Comparison of ENCODE assay signal across 8 mouse cellular contexts in genomic region chr4:135828491-135828890, GRCm38 (mm10). TPM values are rescaled to one million over a fixed set of nuclear protein-coding genes. Genes with fewer than 3 reads are reported as not detected.
A peak's percentile ranks its signal among the peaks of the same experiment; 100 is the strongest.
DNase-seq lines count a peak whose midpoint lies in the region; ATAC-seq lines count a peak whose summit lies in the region.

No protein-coding gene starts in this region.

- H3K4me3 ChIP-seq in hindbrain, embryonic 12.5 days, result no peak overlapping the region
- no peak overlapping the region for H3K4me3 ChIP-seq in stomach, embryonic 14.5 days (ENCODE audit: low read depth, low read length)

- H3K27ac ChIP-seq in hindbrain, embryonic 12.5 days, result peak overlapping the region; percentile 72
- peak overlapping the region; percentile 91 for H3K27ac ChIP-seq in stomach, embryonic 14.5 days (ENCODE audit: low read length)

- no peaks in the 10 kb centered on the region for H3K27me3 ChIP-seq in hindbrain, embryonic 12.5 days
- no peaks in the 10 kb centered on the region for H3K27me3 ChIP-seq in stomach, embryonic 14.5 days (ENCODE audit: control insufficient read depth, insufficient read depth, low read length)

- WGBS in hindbrain, embryonic 12.5 days, result 25% methylated on average over 11 of the region's 11 CpGs
- 10% methylated on average over 11 of the region's 11 CpGs for WGBS in stomach, embryonic 14.5 days

- no peak for ATAC-seq in hindbrain, embryonic 12.5 days (ENCODE audit: low FRiP score)
- peak; percentile 76; the same call in 1 of the 2 replicates for ATAC-seq in stomach, embryonic 14.5 days (ENCODE audit: insufficient number of reproducible peaks, insufficient read depth, low FRiP score, low read depth)
- ATAC-seq in erythroblast, adult 5-6 weeks (replicated peaks; ENCODE audit: low FRiP score, poor library complexity, severe bottlenecking), result no peak

- H3K9me3 ChIP-seq in hindbrain, embryonic 12.5 days (replicated peaks), result no peaks in the 10 kb centered on the region
- no peaks in the 10 kb centered on the region for H3K9me3 ChIP-seq in stomach, embryonic 14.5 days (ENCODE audit: control insufficient read depth, low read depth, low read length)

- H3K4me1 ChIP-seq in hindbrain, embryonic 12.5 days, result peaks cover 12% of the 10 kb centered on the region
- peaks cover 22% of the 10 kb centered on the region; the same call in 1 of the 2 replicates for H3K4me1 ChIP-seq in stomach, embryonic 14.5 days (ENCODE audit: control insufficient read depth, insufficient read depth, low read length)

- H3K4me2 ChIP-seq in hindbrain, embryonic 12.5 days (replicated peaks), result 0 out of 2 replicates have a peak overlapping the region, but pooled peaks have one; percentile 0
- peak overlapping the region; percentile 18; the same call in 1 of the 2 replicates for H3K4me2 ChIP-seq in stomach, embryonic 14.5 days (replicated peaks; ENCODE audit: low read depth, low read length)

- no peak overlapping the region for H3K9ac ChIP-seq in hindbrain, embryonic 12.5 days
- H3K9ac ChIP-seq in stomach, embryonic 14.5 days (replicated peaks; ENCODE audit: low read depth, low read length), result no peak overlapping the region

- no peaks in the 10 kb centered on the region for H3K36me3 ChIP-seq in hindbrain, embryonic 12.5 days
- H3K36me3 ChIP-seq in stomach, embryonic 14.5 days (ENCODE audit: control insufficient read depth, insufficient read depth, low read length), result no peaks in the 10 kb centered on the region

- peak; percentile 67 for DNase-seq in ES-CJ7 (ENCODE audit: low read depth, low spot score)
- peak; percentile 83 for DNase-seq in brain, adult 2 months (ENCODE audit: low read depth, low spot score)
- peak; percentile 66 for DNase-seq in frontal cortex, postnatal 25 days (ENCODE audit: low spot score in 2 of 2)
- DNase-seq in layer of hippocampus, postnatal 14 days (ENCODE audit: low spot score in 2 of 2), result peak; percentile 50 to 68
- peak; percentile 82 for DNase-seq in mesoderm, embryonic 11.5 days (ENCODE audit: low read depth, low spot score)

RNA-seq across cellular contexts. Expression of gene Srsf10, which starts 27.1 kb away (rescaled TPM):
- 312 and 328 TPM in 2 replicates for polyA plus RNA-seq in hindbrain, embryonic 12.5 days (2016; fragmentation: Nextera tagmentation; extraction: Ambion mirVana)
- total RNA-seq in layer of hippocampus, postnatal 14 days (2021), result 10 to 100 TPM; 78.4 to 85.6 TPM
- polyA plus RNA-seq in stomach, embryonic 14.5 days (2014; fragmentation: Nextera tagmentation; extraction: Ambion mirVana), result 297 and 298 TPM in 2 replicates
- total RNA-seq in erythroblast, adult 5-6 weeks (2015; ENCODE audit: low replicate concordance), result 116 and 151 TPM in 2 replicates
- 176 and 297 TPM in 2 replicates for total RNA-seq in erythroblast, adult 5-6 weeks (2017; ENCODE audit: low replicate concordance)

RNA-seq across cellular contexts. Expression of gene Pnrc2, which starts 45.2 kb away (rescaled TPM):
- polyA plus RNA-seq in hindbrain, embryonic 12.5 days (2016; fragmentation: Nextera tagmentation; extraction: Ambion mirVana), result 152 and 154 TPM in 2 replicates
- total RNA-seq in layer of hippocampus, postnatal 14 days (2021), result 10 to 100 TPM; 59.5 to 67.2 TPM
- polyA plus RNA-seq in stomach, embryonic 14.5 days (2014; fragmentation: Nextera tagmentation; extraction: Ambion mirVana), result 172 and 189 TPM in 2 replicates
- 81.7 and 106 TPM in 2 replicates for total RNA-seq in erythroblast, adult 5-6 weeks (2015; ENCODE audit: low replicate concordance)
- total RNA-seq in erythroblast, adult 5-6 weeks (2017; ENCODE audit: low replicate concordance), result 106 and 135 TPM in 2 replicates
